Mouse (Mus musculus): ENCODE data around the gene Btbd35f1.
"Not testable (repeated sequence)": the region's sequence is repeated elsewhere in the genome, so short reads cannot be mapped to it uniquely, and the experiment has no call there.

Btbd35f1 gene

GRCm38 (mm10) chrX:32559755-32560154 is at the start of gene Btbd35f1:
Btbd35f1 (plus strand) TSS chrX:32560055.
- DNase-seq (ENCODE audit: low spot score in 2 of 2): not testable (repeated sequence)

DNA sequence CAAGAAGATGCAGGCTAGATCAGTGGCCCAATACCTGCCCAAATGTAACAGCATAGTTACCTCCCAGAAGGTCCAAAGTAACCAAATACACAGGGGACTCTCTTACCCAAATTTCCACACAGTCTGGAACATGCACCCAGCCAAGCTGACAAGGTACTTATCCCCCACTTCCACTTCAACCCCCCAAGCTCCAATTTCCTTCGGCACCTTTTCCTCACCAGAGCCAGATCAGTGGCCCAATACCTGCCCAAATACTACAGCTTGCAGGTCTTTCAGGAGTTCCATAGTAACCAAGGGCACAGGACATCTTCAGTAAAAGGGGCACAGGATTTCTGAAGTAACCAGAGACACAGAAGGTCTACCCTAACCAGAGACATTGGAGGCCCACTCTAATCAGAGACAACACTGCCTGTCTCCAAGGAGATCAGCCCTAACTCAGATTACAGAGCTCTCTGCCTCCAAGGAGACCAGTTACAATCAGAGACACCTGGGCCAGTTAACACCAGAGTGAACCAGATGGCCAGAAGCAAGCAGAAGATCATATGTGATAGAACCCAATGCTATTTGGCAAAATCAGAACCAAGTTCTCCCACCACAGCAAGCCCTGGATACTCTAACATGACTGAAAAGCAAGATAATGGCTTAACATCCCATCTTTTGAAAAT is 31.2 kb downstream of the Btbd35f1 start:
- not testable (repeated sequence) for DNase-seq (ENCODE audit: low spot score in 2 of 2)

GRCm38 (mm10) chrX:32601008-32601407 is 41.2 kb downstream of the Btbd35f1 start:
- not testable (repeated sequence) for DNase-seq (ENCODE audit: low spot score in 2 of 2)

DNA sequence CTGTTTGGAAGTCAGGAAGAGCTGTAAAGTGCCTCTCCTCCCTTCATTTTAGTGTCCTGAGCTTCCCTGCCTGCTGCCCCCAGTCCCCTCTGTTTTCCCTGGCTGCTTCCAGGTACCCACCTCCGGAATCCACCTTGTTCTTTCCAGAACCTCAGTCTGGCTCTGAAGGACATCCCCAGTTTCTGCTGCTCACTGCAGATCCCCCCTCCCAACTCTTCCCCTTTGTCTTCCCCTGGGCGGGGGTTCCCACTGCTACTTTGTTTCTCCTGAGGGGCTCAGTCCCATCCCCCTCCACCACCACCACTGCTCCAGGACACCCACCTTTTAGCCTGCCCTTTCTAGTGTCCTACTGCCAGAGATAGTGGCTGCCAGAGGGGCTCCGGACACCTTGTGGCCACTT is 41.6 kb downstream of the Btbd35f1 start:
- not testable (repeated sequence) for DNase-seq (ENCODE audit: low spot score in 2 of 2)

Measured in right cerebral cortex, postnatal 10 days (tissue).